Mouse (Mus musculus) lung, postnatal 36 days (tissue): ENCODE data around the gene Psd.

Experiments used
- DNase-seq: peaks from one replicate; pipeline ENCODE4 v3.0.0; 2022; ENCODE audit warnings: mixed read lengths

Psd gene

GRCm38 (mm10) chr19:46318586-46319378 is 8.2 kb downstream of the Psd start:
- DNase-seq = peak; percentile 68

- DNase-seq = no peak
Measured at GRCm38 (mm10) chr19:46318031-46318471, 8.9 kb downstream of the Psd start.

- no peak for DNase-seq
Measured at GRCm38 (mm10) chr19:46317546-46317885, 9.4 kb downstream of the Psd start.

GRCm38 (mm10) chr19:46316846-46317545 is 10.0 kb downstream of the Psd start:
- no peak for DNase-seq

- DNase-seq = no peak
Measured at GRCm38 (mm10) chr19:46315752-46316610, 11.0 kb downstream of the Psd start.

- no peak for DNase-seq
Measured at GRCm38 (mm10) chr19:46314872-46315742, 11.8 kb downstream of the Psd start.

- peak; percentile 37 for DNase-seq
Measured at GRCm38 (mm10) chr19:46314151-46314601, 12.8 kb downstream of the Psd start.

- DNase-seq = no peak
Measured at GRCm38 (mm10) chr19:46313591-46313990, 13.4 kb downstream of the Psd start.

- no peak for DNase-seq
Measured at GRCm38 (mm10) chr19:46313116-46313515, 13.8 kb downstream of the Psd start.

- DNase-seq = no peak
Measured at GRCm38 (mm10) chr19:46312566-46312965, 14.4 kb downstream of the Psd start.

GRCm38 (mm10) chr19:46311341-46311740 is 15.6 kb downstream of the Psd start:
- DNase-seq = no peak

GRCm38 (mm10) chr19:46310312-46310865 is 16.6 kb downstream of the Psd start:
- DNase-seq = no peak

- DNase-seq = no peak
Measured at GRCm38 (mm10) chr19:46309651-46310305, 17.2 kb downstream of the Psd start.

- peak; percentile 90 for DNase-seq
Measured at GRCm38 (mm10) chr19:46308706-46309435, 18.1 kb downstream of the Psd start.

GRCm38 (mm10) chr19:46308303-46308702 is 18.7 kb downstream of the Psd start:
- DNase-seq = no peak

- no peak for DNase-seq
Measured at GRCm38 (mm10) chr19:46307781-46308180, 19.2 kb downstream of the Psd start.

GRCm38 (mm10) chr19:46306751-46307289 is 20.1 kb downstream of the Psd start:
- DNase-seq = no peak

GRCm38 (mm10) chr19:46306268-46306610 is 20.7 kb downstream of the Psd start:
- no peak for DNase-seq

- peak; percentile 94 for DNase-seq
Measured at GRCm38 (mm10) chr19:46305432-46306267, 21.3 kb downstream of the Psd start.
